Mouse (Mus musculus) gastrocnemius, adult 2 months (tissue): ENCODE measurements around the gene Zcchc24. TPM values are rescaled to one million over a fixed set of nuclear protein-coding genes. Genes with fewer than 3 reads are reported as not detected.

Source experiments
- DNase-seq: peaks from one replicate; pipeline ENCODE4 v3.0.0; 2022
- H3K27ac ChIP-seq: fragments of 200-600 bp; 2 replicates; pipeline ENCODE4 v1.8.1; 2022; ENCODE audit warnings: mild to moderate bottlenecking
- H3K4me3 ChIP-seq: fragments of 200-600 bp; 2 replicates; pipeline ENCODE4 v1.8.1; 2022; ENCODE audit warnings: mild to moderate bottlenecking, moderate library complexity
- CTCF ChIP-seq: fragments of 200-600 bp; IDR thresholded peaks from 2 replicates; pipeline ENCODE4 v1.8.1; 2022; ENCODE audit warnings: antibody characterized with exemption, mild to moderate bottlenecking, moderate library complexity
- intact Hi-C: fragments of 180-260 bp; cut with DNase I; formaldehyde crosslinking; loops from one replicate; pipeline ENCODE4 v1.15.1; 2025
- total RNA-seq, 2 experiments: library from RNA; stranded (reverse); gene quantifications; 2 replicates each; pipeline ENCODE4 v1.2.3; 2021

The Zcchc24 gene
- total RNA-seq, 2 experiments from 2014 or later, result 40.6 to 59.3 TPM

- Histone ChIP-seq H3K27ac (peak overlapping the region; percentile 81), H3K4me3 (no peak overlapping the region)
- no peak for TF ChIP-seq CTCF
- intact Hi-C loops, result no loop called here
- no peak for DNase-seq
These were observed 14.0 kb downstream of the Zcchc24 start for GRCm38 (mm10) chr14:25754531-25755484.

GRCm38 (mm10) chr14:25753021-25753420 is 15.8 kb downstream of the Zcchc24 start:
- no peak overlapping the region for H3K4me3 ChIP-seq
- TF ChIP-seq CTCF, result peak; percentile 46
- DNase-seq, result peak; percentile 89
- intact Hi-C loops, result loop anchor here (2.0 kb wide), 1 partner anchor 48 kb away; no protein-coding TSS in a partner anchor
- peak overlapping the region; percentile 89 for H3K27ac ChIP-seq

- intact Hi-C loops, result no loop called here
- DNase-seq, result no peak
- Histone ChIP-seq H3K27ac (peak overlapping the region; percentile 89), H3K4me3 (no peak overlapping the region)
- no peak for TF ChIP-seq CTCF
These were observed 17.8 kb downstream of the Zcchc24 start for GRCm38 (mm10) chr14:25751067-25751466.

GRCm38 (mm10) chr14:25750448-25751015 is 18.3 kb downstream of the Zcchc24 start:
- intact Hi-C loops, result no loop called here
- TF ChIP-seq CTCF, result peak; percentile 31; the same call in 1 of the 2 replicates
- Histone ChIP-seq H3K4me3 (no peak overlapping the region), H3K27ac (peak overlapping the region; percentile 89)
- DNase-seq, result peak; percentile 77

- peak; percentile 40; the same call in 1 of the 2 replicates for TF ChIP-seq CTCF
- intact Hi-C loops, result no loop called here
- Histone ChIP-seq H3K4me3 (peak overlapping the region; percentile 7), H3K27ac (peak overlapping the region; percentile 89)
- DNase-seq, result peak; percentile 88
These were observed 19.5 kb downstream of the Zcchc24 start for GRCm38 (mm10) chr14:25749143-25749909.

GRCm38 (mm10) chr14:25747996-25748756 is 20.7 kb downstream of the Zcchc24 start:
- no peak for DNase-seq
- TF ChIP-seq CTCF, result no peak
- Histone ChIP-seq H3K27ac (peak overlapping the region; percentile 89), H3K4me3 (peak overlapping the region; percentile 20)
- intact Hi-C loops, result no loop called here

- intact Hi-C loops, result no loop called here
- TF ChIP-seq CTCF, result no peak
- peak overlapping the region; percentile 89 for H3K27ac ChIP-seq
- peak; percentile 73 for DNase-seq
- peak overlapping the region; percentile 9 for H3K4me3 ChIP-seq
These were observed 21.6 kb downstream of the Zcchc24 start for GRCm38 (mm10) chr14:25746971-25747945.

GRCm38 (mm10) chr14:25746371-25746770 is 22.5 kb downstream of the Zcchc24 start:
- DNase-seq, result no peak
- H3K4me3 ChIP-seq, result no peak overlapping the region
- intact Hi-C loops, result no loop called here
- TF ChIP-seq CTCF, result no peak
- H3K27ac ChIP-seq, result peak overlapping the region; percentile 89

GRCm38 (mm10) chr14:25745365-25746184 is 23.3 kb downstream of the Zcchc24 start:
- DNase-seq, result no peak
- Histone ChIP-seq H3K27ac (peak overlapping the region; percentile 89), H3K4me3 (no peak overlapping the region)
- intact Hi-C loops, result no loop called here
- peak; percentile 24; the same call in 1 of the 2 replicates for TF ChIP-seq CTCF

- no peak for TF ChIP-seq CTCF
- no peak for DNase-seq
- intact Hi-C loops, result no loop called here
- Histone ChIP-seq H3K27ac (no peak overlapping the region; the same call in 1 of the 2 replicates), H3K4me3 (no peak overlapping the region)
These were observed 25.9 kb downstream of the Zcchc24 start for GRCm38 (mm10) chr14:25742943-25743342.
